In the genomic region with DNA sequence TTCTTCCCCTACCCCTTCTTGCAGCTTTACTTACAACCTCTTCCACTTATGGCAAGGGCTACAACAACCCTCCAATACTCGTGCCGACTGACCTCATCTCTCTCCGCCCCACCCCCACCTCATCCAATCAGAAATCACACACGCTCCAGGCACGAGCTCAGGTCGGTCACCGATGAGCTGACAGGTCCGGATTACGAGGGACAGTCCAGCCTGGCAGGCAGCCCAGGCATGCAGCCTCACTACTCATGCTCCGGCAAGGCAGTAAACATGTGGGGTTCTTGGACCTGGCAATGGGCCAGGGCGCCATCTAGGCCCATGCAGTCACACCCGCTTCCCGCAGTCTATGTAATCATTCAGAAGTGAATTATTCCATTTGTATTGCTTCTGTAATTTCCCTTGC, we compare ENCODE assay signal across 8 mouse cellular contexts. TPM values are rescaled to one million over a fixed set of nuclear protein-coding genes. Genes with fewer than 3 reads are reported as not detected.
A peak's percentile ranks its signal among the peaks of the same experiment; 100 is the strongest.
DNase-seq lines count a peak whose midpoint lies in the region; ATAC-seq and TF ChIP-seq lines count a peak whose summit lies in the region.

No protein-coding gene starts in this region.

- no peak for TF ChIP-seq POLR2A in heart, adult 2 months (IDR thresholded peaks at IDR 0.05; ENCODE audit: insufficient read depth, low read depth, low read length)

- H3K36me3 ChIP-seq in heart, adult 2 months (ENCODE audit: control insufficient read depth, insufficient read depth, low read length), result no peaks in the 10 kb centered on the region
- no peaks in the 10 kb centered on the region for H3K36me3 ChIP-seq in heart, embryonic 11.5 days (ENCODE audit: control insufficient read depth, insufficient read depth, low read length)
- H3K36me3 ChIP-seq in heart, embryonic 14.5 days (ENCODE audit: control insufficient read depth, insufficient read depth, low read length), result no peaks in the 10 kb centered on the region

- H3K4me3 ChIP-seq in heart, adult 2 months, result no peak overlapping the region
- no peak overlapping the region for H3K4me3 ChIP-seq in heart, embryonic 11.5 days (ENCODE audit: low read depth, low read length)
- H3K4me3 ChIP-seq in heart, embryonic 14.5 days (ENCODE audit: control insufficient read depth in 1 of 2, insufficient read depth in 1 of 2, low read depth in 1 of 2, low read length in 2 of 2), result no peak overlapping the region

- H3K27ac ChIP-seq in heart, adult 2 months, result peak overlapping the region; percentile 36; the same call in 1 of the 2 replicates
- no peak overlapping the region for H3K27ac ChIP-seq in heart, embryonic 11.5 days (ENCODE audit: low read depth, low read length)
- peak overlapping the region; percentile 51 to 67; a peak in 2 of 4 replicates for H3K27ac ChIP-seq in heart, embryonic 14.5 days (replicated peaks in 1 of 2; ENCODE audit: control insufficient read depth in 1 of 2, insufficient read depth in 1 of 2, low read depth in 2 of 2, low read length in 2 of 2)

- no peaks in the 10 kb centered on the region for H3K9me3 ChIP-seq in heart, embryonic 11.5 days (replicated peaks; ENCODE audit: control insufficient read depth, low read length)
- peaks cover 4% of the 10 kb centered on the region for H3K9me3 ChIP-seq in heart, embryonic 14.5 days (ENCODE audit: control insufficient read depth, low read length)

- H3K9ac ChIP-seq in heart, adult 2 months (ENCODE audit: low read depth, low read length), result no peak overlapping the region
- no peak overlapping the region for H3K9ac ChIP-seq in heart, embryonic 11.5 days (ENCODE audit: low read depth, low read length)
- H3K9ac ChIP-seq in heart, embryonic 14.5 days (ENCODE audit: low read length), result no peak overlapping the region

- H3K4me2 ChIP-seq in heart, embryonic 11.5 days, result no peak overlapping the region
- peak overlapping the region; percentile 6; the same call in 1 of the 2 replicates for H3K4me2 ChIP-seq in heart, embryonic 14.5 days (ENCODE audit: low read length)

- no peaks in the 10 kb centered on the region for H3K79me2 ChIP-seq in heart, adult 2 months (replicated peaks; ENCODE audit: control insufficient read depth, insufficient read depth, low read length)

- intact Hi-C loops in heart, adult 2 months (cut with DNase I), result no loop called here

- TF ChIP-seq CTCF in heart, adult 2 months (IDR thresholded peaks at IDR 0.05), result no peak

- DNase-seq in heart, adult 2 months, result peak; percentile 68 to 75
- DNase-seq in Muller cell, postnatal 12 days (ENCODE audit: inconsistent ontology term), result peak; percentile 12
- peak; percentile 65 to 75 for DNase-seq in lung, adult 18-20 months
- DNase-seq in right cerebral cortex, adult 2 months (ENCODE audit: low spot score in 2 of 2), result no peak
- DNase-seq in yolk sac, embryonic 10.5 days (ENCODE audit: low spot score), result no peak

- H3K27me3 ChIP-seq in heart, adult 2 months (ENCODE audit: control insufficient read depth, insufficient read depth, low read length), result no peaks in the 10 kb centered on the region
- H3K27me3 ChIP-seq in heart, embryonic 11.5 days (ENCODE audit: control insufficient read depth, insufficient read depth, low read length), result no peaks in the 10 kb centered on the region
- H3K27me3 ChIP-seq in heart, embryonic 14.5 days (ENCODE audit: control insufficient read depth, insufficient read depth, low read length), result no peaks in the 10 kb centered on the region

- H3K4me1 ChIP-seq in heart, adult 2 months (ENCODE audit: control insufficient read depth, insufficient read depth, low read length), result no peaks in the 10 kb centered on the region
- H3K4me1 ChIP-seq in heart, embryonic 11.5 days (ENCODE audit: control insufficient read depth, insufficient read depth, low read length), result no peaks in the 10 kb centered on the region
- peaks cover 5 to 8% of the 10 kb centered on the region in 2 experiments; a peak in 2 of 4 replicates for H3K4me1 ChIP-seq in heart, embryonic 14.5 days (ENCODE audit: control insufficient read depth in 2 of 2, insufficient read depth in 2 of 2, low read length in 2 of 2)

- WGBS in heart, adult 2 months, result 28% methylated on average over 13 of the region's 13 CpGs
- WGBS in heart, embryonic 11.5 days (ENCODE audit: insufficient replicate concordance), result 58% methylated on average over 13 of the region's 13 CpGs
- 28% methylated on average over 13 of the region's 13 CpGs for WGBS in heart, embryonic 14.5 days

- ATAC-seq in heart, embryonic 11.5 days (replicated peaks; ENCODE audit: insufficient number of reproducible peaks, low FRiP score, low TSS enrichment), result no peak
- no peak; the same call in 1 of the 2 replicates for ATAC-seq in heart, embryonic 14.5 days (ENCODE audit: insufficient number of reproducible peaks, insufficient read depth, low FRiP score, low read depth)
- ATAC-seq in monocyte, adult 5-6 weeks (replicated peaks; ENCODE audit: insufficient number of reproducible peaks, low FRiP score, low TSS enrichment, poor library complexity, severe bottlenecking), result no peak

- TF ChIP-seq EP300 in heart, adult 2 months (IDR thresholded peaks at IDR 0.05; ENCODE audit: insufficient read depth, low read depth, low read length), result no peak

RNA-seq across cellular contexts. Expression of gene Ppp1r3c, which starts 23.4 kb away (rescaled TPM):
- total RNA-seq in heart, adult 2 months (2021), result 100 to 1,000 TPM in 1 of 2 experiments, 10 to 100 TPM in 1; 90.4 to 152 TPM
- polyA plus RNA-seq in heart, adult 2 months (2012; rRNA removed), result 49.7 and 99.7 TPM in 2 replicates
- 58.4 and 72.9 TPM in 2 replicates for polyA plus RNA-seq in heart, embryonic 11.5 days (2014; fragmentation: Nextera tagmentation; extraction: Ambion mirVana)
- 106 and 113 TPM in 2 replicates for polyA plus RNA-seq in heart, embryonic 14.5 days (2014; fragmentation: Nextera tagmentation; extraction: Ambion mirVana)
- not detected in 3 replicates for total RNA-seq in monocyte, adult 5-6 weeks (2017)

Comparison
In these comparisons a context has a peak if more than half of its experiments do, and no peak if none do; other contexts are left out.
1. DNase-seq: peak in heart, adult 2 months (2 of 2), Muller cell, postnatal 12 days (single experiment) and lung, adult 18-20 months (2 of 2); none in right cerebral cortex, adult 2 months (0 of 2) and yolk sac, embryonic 10.5 days (single experiment).